Mouse (Mus musculus): ENCODE results near the gene Phlpp1.

- no peak for TF ChIP-seq CTCF (IDR thresholded peaks at IDR 0.05; ENCODE audit: low read depth)
- no peak for TF ChIP-seq EP300 (IDR thresholded peaks at IDR 0.05; ENCODE audit: low read depth)
Measured at GRCm38 (mm10) chr1:106275142-106275541, 103.6 kb downstream of the Phlpp1 start.
